Mouse (Mus musculus): ENCODE results near the gene Ankzf1.

GRCm38 (mm10) chr1:75187914-75188483, 4.0 kb upstream of the Ankzf1 start:
- TF ChIP-seq UBTF (IDR thresholded peaks at IDR 0.05; ENCODE audit: borderline replicate concordance, insufficient read depth, low read depth, low read length) (no peak), POLR2A (IDR thresholded peaks at IDR 0.05; ENCODE audit: control insufficient read depth in 1 of 2, insufficient read depth in 1 of 2, low read depth in 1 of 2, low read length in 2 of 2, poor library complexity in 1 of 2) (no peak), CHD2 (IDR thresholded peaks at IDR 0.05; ENCODE audit: low read length) (no peak), CTCF (IDR thresholded peaks at IDR 0.05 in 2 of 3, conservative IDR thresholded peaks at IDR 0.05 in 1 of 3; ENCODE audit: control insufficient read depth in 1 of 3, insufficient read depth in 1 of 3, low read depth in 2 of 3, low read length in 3 of 3, poor library complexity in 1 of 3, severe bottlenecking in 1 of 3) (no peak), EP300 (IDR thresholded peaks at IDR 0.05; ENCODE audit: low read depth in 1 of 2, low read length in 2 of 2) (peak; percentile 65 to 85), ZNF384 (IDR thresholded peaks at IDR 0.05; ENCODE audit: low read depth, low read length) (no peak), E2F4 (IDR thresholded peaks at IDR 0.05; ENCODE audit: borderline replicate concordance, low read depth, low read length) (no peak)

Data from MEL (cell line).